Mouse (Mus musculus) midbrain, embryonic 13.5 days (tissue): ENCODE measurements at regions not wholly inside any gene's neighbourhood (a gene's known extent, or its start where the extent isn't known, plus 50 kb on each side); places are given as distances from the start of the nearest gene placed in this dataset.

Source experiments
- ATAC-seq: fragments of 200-750 bp; cut with Nextera tagmentation; 2 replicates; pipeline ENCODE4 v1.8.0; 2017; ENCODE audit warnings: mild to moderate bottlenecking, moderate TSS enrichment, moderate library complexity
- H3K27ac ChIP-seq: fragments of 300-500 bp; sonication (generic); 2 replicates; pipeline ENCODE4 v1.5.1; 2015; ENCODE audit warnings: inconsistent platforms, mild to moderate bottlenecking, moderate library complexity
- H3K27me3 ChIP-seq: fragments of 300-500 bp; sonication (generic); 2 replicates; pipeline ENCODE4 v1.6.1; 2015; ENCODE audit warnings: mild to moderate bottlenecking, inconsistent platforms
- H3K36me3 ChIP-seq: fragments of 300-500 bp; sonication (generic); 2 replicates; pipeline ENCODE4 v1.6.1; 2015; ENCODE audit warnings: mild to moderate bottlenecking, inconsistent platforms
- H3K4me1 ChIP-seq: fragments of 300-500 bp; sonication (generic); replicated peaks from 2 replicates; pipeline ENCODE4 v1.6.1; 2015; ENCODE audit warnings: inconsistent platforms
- H3K4me2 ChIP-seq: fragments of 300-500 bp; sonication (generic); replicated peaks from 2 replicates; pipeline ENCODE4 v1.6.1; 2015; ENCODE audit warnings: moderate library complexity, mild to moderate bottlenecking, inconsistent platforms
- H3K4me3 ChIP-seq: fragments of 300-500 bp; sonication (generic); replicated peaks from 2 replicates; pipeline ENCODE4 v1.5.1; 2015; ENCODE audit warnings: mild to moderate bottlenecking, inconsistent platforms
- H3K9ac ChIP-seq: fragments of 300-500 bp; sonication (generic); replicated peaks from 2 replicates; pipeline ENCODE4 v1.6.1; 2015; ENCODE audit warnings: mild to moderate bottlenecking, inconsistent platforms
- H3K9me3 ChIP-seq: fragments of 300-500 bp; sonication (generic); 2 replicates; pipeline ENCODE4 v1.6.1; 2016; ENCODE audit warnings: mild to moderate bottlenecking, inconsistent platforms
- WGBS: fragments of 180-500 bp; shearing (Covaris S2); methylation state at CpG from one replicate; pipeline ENCODE4 v1.1.7; 2015; 5-methylcytosine and 5-hydroxymethylcytosine counted together

- Histone ChIP-seq H3K9me3 (no peaks in the 10 kb centered on the region), H3K4me3 (no peak overlapping the region), H3K9ac (no peak overlapping the region), H3K4me1 (no peaks in the 10 kb centered on the region), H3K36me3 (no peaks in the 10 kb centered on the region), H3K4me2 (no peak overlapping the region), H3K27me3 (no peaks in the 10 kb centered on the region), H3K27ac (no peak overlapping the region)
- ATAC-seq, result no peak
- 85% methylated on average over 8 of the region's 8 CpGs for WGBS
These were observed 466.4 kb upstream of the Smim15 start for GRCm38 (mm10) chr13:107577809-107578208.

DNA sequence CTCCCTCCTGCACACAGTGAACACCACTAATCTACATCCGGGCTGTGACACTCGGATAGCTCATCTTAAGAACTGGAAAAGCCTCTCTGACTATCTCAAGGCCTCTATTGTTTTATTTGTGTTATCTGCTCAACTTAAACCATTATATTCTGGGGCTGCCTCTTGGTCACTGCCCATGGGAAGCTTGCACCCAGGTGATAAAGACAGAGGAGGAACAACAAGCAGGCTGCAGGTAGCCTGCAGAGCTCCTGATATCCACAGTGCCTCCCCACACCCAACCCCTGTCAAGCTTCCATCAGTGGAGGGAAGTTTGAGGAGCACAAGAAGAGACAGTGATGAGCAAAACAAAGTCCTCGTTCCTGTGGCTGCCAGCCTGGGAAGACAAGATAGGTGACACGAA is 467.0 kb upstream of the Smim15 start:
- no peak for ATAC-seq
- no peaks in the 10 kb centered on the region for H3K4me1 ChIP-seq
- no peak overlapping the region for H3K27ac ChIP-seq
- no peaks in the 10 kb centered on the region for H3K27me3 ChIP-seq
- no peaks in the 10 kb centered on the region for H3K9me3 ChIP-seq
- no peak overlapping the region for H3K4me2 ChIP-seq
- 75% methylated on average over 4 of the region's 4 CpGs for WGBS
- H3K36me3 ChIP-seq, result no peaks in the 10 kb centered on the region
- H3K4me3 ChIP-seq, result no peak overlapping the region
- no peak overlapping the region for H3K9ac ChIP-seq

GRCm38 (mm10) chr13:107576701-107577100 is 467.5 kb upstream of the Smim15 start:
- Histone ChIP-seq H3K9ac (no peak overlapping the region), H3K4me1 (no peaks in the 10 kb centered on the region), H3K36me3 (no peaks in the 10 kb centered on the region), H3K4me2 (no peak overlapping the region), H3K27ac (no peak overlapping the region), H3K9me3 (no peaks in the 10 kb centered on the region), H3K4me3 (no peak overlapping the region), H3K27me3 (no peaks in the 10 kb centered on the region)
- ATAC-seq, result no peak
- WGBS, result 91% methylated on average over 5 of the region's 5 CpGs

- no peak for ATAC-seq
- no peak overlapping the region for H3K9ac ChIP-seq
- H3K36me3 ChIP-seq, result no peaks in the 10 kb centered on the region
- no peaks in the 10 kb centered on the region for H3K4me1 ChIP-seq
- no peak overlapping the region for H3K27ac ChIP-seq
- no peaks in the 10 kb centered on the region for H3K9me3 ChIP-seq
- H3K4me2 ChIP-seq, result no peak overlapping the region
- no peaks in the 10 kb centered on the region for H3K27me3 ChIP-seq
- no peak overlapping the region for H3K4me3 ChIP-seq
- WGBS, result 81% methylated on average over 3 of the region's 3 CpGs
These were observed 469.2 kb upstream of the Smim15 start for GRCm38 (mm10) chr13:107575025-107575424.

GRCm38 (mm10) chr13:107573499-107574355 is 470.5 kb upstream of the Smim15 start:
- Histone ChIP-seq H3K27ac (no peak overlapping the region), H3K4me2 (no peak overlapping the region), H3K4me3 (no peak overlapping the region), H3K27me3 (no peaks in the 10 kb centered on the region), H3K36me3 (no peaks in the 10 kb centered on the region), H3K4me1 (no peaks in the 10 kb centered on the region), H3K9me3 (no peaks in the 10 kb centered on the region), H3K9ac (no peak overlapping the region)
- ATAC-seq, result no peak
- 87% methylated on average over 9 of the region's 9 CpGs for WGBS

- H3K4me2 ChIP-seq, result no peak overlapping the region
- H3K36me3 ChIP-seq, result no peaks in the 10 kb centered on the region
- H3K4me3 ChIP-seq, result no peak overlapping the region
- WGBS, result 88% methylated on average over 10 of the region's 10 CpGs
- H3K9me3 ChIP-seq, result no peaks in the 10 kb centered on the region
- H3K27me3 ChIP-seq, result no peaks in the 10 kb centered on the region
- no peaks in the 10 kb centered on the region for H3K4me1 ChIP-seq
- H3K9ac ChIP-seq, result no peak overlapping the region
- no peak overlapping the region for H3K27ac ChIP-seq
- no peak for ATAC-seq
These were observed 472.7 kb upstream of the Smim15 start for GRCm38 (mm10) chr13:107571539-107571938.

GRCm38 (mm10) chr13:107569477-107569876 is 474.8 kb upstream of the Smim15 start:
- 87% methylated on average over 2 of the region's 2 CpGs for WGBS
- no peak overlapping the region for H3K4me2 ChIP-seq
- no peaks in the 10 kb centered on the region for H3K4me1 ChIP-seq
- H3K36me3 ChIP-seq, result no peaks in the 10 kb centered on the region
- H3K27me3 ChIP-seq, result no peaks in the 10 kb centered on the region
- ATAC-seq, result no peak
- no peak overlapping the region for H3K9ac ChIP-seq
- H3K4me3 ChIP-seq, result no peak overlapping the region
- no peak overlapping the region for H3K27ac ChIP-seq
- H3K9me3 ChIP-seq, result no peaks in the 10 kb centered on the region

- ATAC-seq, result no peak
- no peak overlapping the region for H3K27ac ChIP-seq
- WGBS, result 76% methylated on average over 7 of the region's 7 CpGs
- no peaks in the 10 kb centered on the region for H3K27me3 ChIP-seq
- H3K36me3 ChIP-seq, result no peaks in the 10 kb centered on the region
- no peak overlapping the region for H3K4me2 ChIP-seq
- no peak overlapping the region for H3K4me3 ChIP-seq
- no peak overlapping the region for H3K9ac ChIP-seq
- no peaks in the 10 kb centered on the region for H3K4me1 ChIP-seq
- H3K9me3 ChIP-seq, result no peaks in the 10 kb centered on the region
These were observed 475.5 kb upstream of the Smim15 start for GRCm38 (mm10) chr13:107568701-107569121.

- no peak overlapping the region for H3K4me2 ChIP-seq
- 78% methylated on average over 1 of the region's 1 CpGs for WGBS
- no peaks in the 10 kb centered on the region for H3K9me3 ChIP-seq
- no peak overlapping the region for H3K27ac ChIP-seq
- H3K36me3 ChIP-seq, result no peaks in the 10 kb centered on the region
- no peak for ATAC-seq
- H3K9ac ChIP-seq, result no peak overlapping the region
- H3K27me3 ChIP-seq, result no peaks in the 10 kb centered on the region
- H3K4me3 ChIP-seq, result no peak overlapping the region
- H3K4me1 ChIP-seq, result peaks cover 4% of the 10 kb centered on the region; the same call in 1 of the 2 replicates
These were observed 481.8 kb upstream of the Smim15 start for GRCm38 (mm10) chr13:107562463-107562862.

DNA sequence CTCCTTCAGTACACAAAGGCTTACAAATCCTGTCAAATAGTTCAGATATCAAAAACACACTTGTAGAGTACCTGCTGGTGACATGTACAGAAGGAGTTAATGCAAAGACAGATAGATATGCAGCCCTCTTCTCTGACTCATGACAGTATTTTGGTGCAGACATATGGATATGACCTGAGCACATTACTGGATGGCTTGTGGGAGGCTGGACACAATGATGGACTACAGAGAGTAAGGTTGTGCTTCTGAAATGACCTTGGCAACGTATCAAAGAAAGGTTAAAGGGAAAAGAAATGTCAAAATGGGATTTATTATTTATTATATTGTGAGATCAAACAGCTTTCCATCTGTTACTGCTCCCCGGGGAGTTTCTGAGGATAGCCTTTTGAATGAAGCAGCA is 482.7 kb upstream of the Smim15 start:
- no peak overlapping the region for H3K4me2 ChIP-seq
- no peak overlapping the region for H3K9ac ChIP-seq
- H3K4me3 ChIP-seq, result no peak overlapping the region
- no peak for ATAC-seq
- WGBS, result 82% methylated on average over 2 of the region's 2 CpGs
- no peaks in the 10 kb centered on the region for H3K27me3 ChIP-seq
- H3K27ac ChIP-seq, result no peak overlapping the region
- H3K4me1 ChIP-seq, result peaks cover 4% of the 10 kb centered on the region; the same call in 1 of the 2 replicates
- no peaks in the 10 kb centered on the region for H3K9me3 ChIP-seq
- H3K36me3 ChIP-seq, result no peaks in the 10 kb centered on the region

DNA sequence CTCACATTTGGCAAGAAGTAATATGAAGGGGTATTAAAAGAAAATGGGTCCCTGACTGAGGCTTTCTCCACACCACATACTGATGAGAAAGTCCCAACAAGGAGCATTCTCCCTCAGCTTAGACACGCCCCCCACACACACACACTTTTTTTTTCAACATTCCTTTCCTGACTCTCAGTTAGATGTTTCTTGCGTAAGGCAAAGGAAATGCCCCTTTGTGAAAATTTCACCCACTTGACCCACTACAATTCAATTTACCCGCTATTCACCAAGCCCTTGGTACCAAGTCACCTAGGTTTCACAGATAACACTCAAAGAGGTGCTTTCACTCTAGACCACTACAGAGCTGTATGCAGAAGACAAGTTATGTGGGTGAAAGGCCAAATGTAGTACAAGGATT is 488.3 kb upstream of the Smim15 start:
- no peaks in the 10 kb centered on the region for H3K27me3 ChIP-seq
- 76% methylated on average over 3 of the region's 3 CpGs for WGBS
- no peaks in the 10 kb centered on the region for H3K36me3 ChIP-seq
- H3K4me1 ChIP-seq, result no peaks in the 10 kb centered on the region
- H3K27ac ChIP-seq, result no peak overlapping the region
- H3K9me3 ChIP-seq, result no peaks in the 10 kb centered on the region
- H3K9ac ChIP-seq, result no peak overlapping the region
- no peak for ATAC-seq
- H3K4me3 ChIP-seq, result no peak overlapping the region
- no peak overlapping the region for H3K4me2 ChIP-seq

DNA sequence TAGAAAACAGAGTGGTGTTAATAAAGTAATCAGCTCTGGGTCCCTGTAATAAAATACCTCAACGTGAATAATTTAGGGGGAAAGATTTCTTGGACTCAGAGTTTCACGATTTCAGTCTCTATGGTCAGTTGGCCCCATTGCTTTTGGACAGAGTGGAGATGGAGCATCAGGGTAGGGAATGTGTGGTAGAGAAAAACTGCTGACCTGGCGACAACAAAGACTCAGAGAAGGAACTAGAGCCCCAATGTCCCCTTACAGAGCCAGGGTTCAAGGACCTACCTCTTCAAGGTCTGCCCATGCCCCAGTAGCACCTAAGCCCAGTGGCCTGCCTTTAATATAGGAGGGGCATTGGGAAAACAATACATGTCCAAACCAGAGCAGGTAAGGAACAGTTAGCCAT is 490.2 kb upstream of the Smim15 start:
- no peak overlapping the region for H3K9ac ChIP-seq
- no peak overlapping the region for H3K4me2 ChIP-seq
- WGBS, result 84% methylated on average over 3 of the region's 3 CpGs
- no peaks in the 10 kb centered on the region for H3K9me3 ChIP-seq
- ATAC-seq, result no peak
- H3K36me3 ChIP-seq, result no peaks in the 10 kb centered on the region
- H3K4me1 ChIP-seq, result no peaks in the 10 kb centered on the region
- no peak overlapping the region for H3K27ac ChIP-seq
- H3K27me3 ChIP-seq, result no peaks in the 10 kb centered on the region
- no peak overlapping the region for H3K4me3 ChIP-seq

DNA sequence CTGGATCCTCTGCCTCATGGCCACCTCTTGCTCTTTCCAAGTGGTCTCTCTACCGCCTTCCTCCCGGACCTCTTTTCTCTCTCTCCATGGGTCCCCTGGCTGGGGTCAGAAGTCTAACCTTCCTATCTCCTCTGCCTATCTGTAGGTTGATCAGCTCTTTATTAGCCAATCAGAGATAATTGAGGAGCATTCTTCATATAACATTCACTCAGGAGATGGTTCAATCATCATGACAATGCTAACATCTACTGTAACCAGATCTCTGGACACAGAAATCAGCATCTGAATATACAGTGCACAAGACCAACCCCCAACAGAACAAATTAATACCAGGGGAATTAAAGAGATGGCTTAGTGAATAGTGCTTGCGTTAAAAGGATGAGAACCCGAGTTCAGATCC is 492.1 kb upstream of the Smim15 start:
- Histone ChIP-seq H3K36me3 (no peaks in the 10 kb centered on the region), H3K9ac (no peak overlapping the region), H3K4me1 (0 out of 2 replicates have a peak, but pooled peaks cover 2% of the 10 kb centered on the region), H3K27ac (no peak overlapping the region), H3K4me3 (no peak overlapping the region), H3K27me3 (no peaks in the 10 kb centered on the region), H3K4me2 (no peak overlapping the region), H3K9me3 (no peaks in the 10 kb centered on the region)
- 92% methylated on average over 4 of the region's 4 CpGs for WGBS
- no peak for ATAC-seq
